Mouse (Mus musculus): ENCODE measurements around the gene Dcaf8.

GRCm38 (mm10) chr1:172221297-172222063, 73.6 kb downstream of the Dcaf8 start:
- no peak for TF ChIP-seq CTCF (IDR thresholded peaks at IDR 0.05; ENCODE audit: control insufficient read depth, insufficient read depth, insufficient replicate concordance, low read depth, low read length)
- TF ChIP-seq POLR2A (IDR thresholded peaks at IDR 0.05; ENCODE audit: control insufficient read depth, low read depth, low read length): no peak
